Mouse (Mus musculus) CH12.LX (cell line): ENCODE results near the gene Rnf145.

Source experiments
- CTCF ChIP-seq, 2 experiments: IDR thresholded peaks in 1 of 2; conservative IDR thresholded peaks in 1 of 2; 2 replicates each; pipeline ENCODE4 v1.5.1; 2011 to 2012; ENCODE audit warnings: low read depth in 2 of 2, low read length in 2 of 2, improper control_type of control experiment in 1 of 2, inconsistent platforms in 1 of 2, mild to moderate bottlenecking in 1 of 2, moderate library complexity in 1 of 2
- NELFE ChIP-seq: IDR thresholded peaks from 2 replicates; pipeline ENCODE4 v1.6.1; 2011; ENCODE audit warnings: low read depth, low read length, improper control_type of control experiment
- NRF1 ChIP-seq: IDR thresholded peaks from 2 replicates; pipeline ENCODE4 v1.6.1; 2014; ENCODE audit warnings: low read depth, mild to moderate bottlenecking, inconsistent platforms, low read length, improper control_type of control experiment, moderate library complexity
- POLR2A ChIP-seq: IDR thresholded peaks from 2 replicates; pipeline ENCODE4 v1.6.1; 2011; ENCODE audit warnings: low read depth, mild to moderate bottlenecking, improper control_type of control experiment, low read length
- POLR2AphosphoS2 ChIP-seq: IDR thresholded peaks from 2 replicates; pipeline ENCODE4 v1.6.1; 2011; ENCODE audit warnings: low read depth, low read length, improper control_type of control experiment
- ZC3H11A ChIP-seq: IDR thresholded peaks from 2 replicates; pipeline ENCODE4 v1.6.1; 2012; ENCODE audit warnings: low read depth, mild to moderate bottlenecking, inconsistent platforms, low read length, improper control_type of control experiment
- ZMIZ1 ChIP-seq: IDR thresholded peaks from 2 replicates; pipeline ENCODE4 v1.6.1; 2012; ENCODE audit warnings: low read depth, mild to moderate bottlenecking, inconsistent platforms, low read length, improper control_type of control experiment
- ZNF384 ChIP-seq: IDR thresholded peaks from 2 replicates; pipeline ENCODE4 v1.6.1; 2012; ENCODE audit warnings: low read depth, low read length, improper control_type of control experiment, inconsistent platforms

DNA sequence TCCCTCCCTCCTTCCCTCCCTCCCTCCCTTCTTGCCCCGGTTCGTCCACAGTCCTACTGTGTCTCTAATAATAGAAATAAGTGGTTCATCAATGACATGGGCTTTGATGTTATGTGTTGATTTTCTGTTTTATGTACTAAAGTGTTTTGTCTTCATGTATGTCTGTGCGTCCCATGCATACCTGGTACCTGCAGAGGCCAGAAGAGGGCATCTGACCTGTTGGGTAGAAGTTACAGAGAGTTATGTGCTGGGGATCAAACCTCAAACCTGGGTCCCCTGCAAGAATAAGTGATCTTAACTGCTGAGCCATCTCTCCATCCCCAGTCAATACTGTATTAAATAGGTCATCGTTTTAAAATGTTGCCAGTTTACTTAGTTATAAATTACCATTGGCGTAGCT, 11.0 kb downstream of the Rnf145 start:
- TF ChIP-seq CTCF (conservative IDR thresholded peaks at IDR 0.05 in 1 of 2, IDR thresholded peaks at IDR 0.05 in 1 of 2; ENCODE audit: low read depth in 2 of 2, low read length in 2 of 2): no peak
- no peak for TF ChIP-seq POLR2A
- TF ChIP-seq POLR2AphosphoS2: no peak
- no peak for TF ChIP-seq NELFE
- no peak for TF ChIP-seq ZMIZ1
- TF ChIP-seq NRF1: no peak
- no peak for TF ChIP-seq ZNF384
- no peak for TF ChIP-seq ZC3H11A
